Comparison of ENCODE assay signal across 9 mouse cellular contexts in the genomic region with DNA sequence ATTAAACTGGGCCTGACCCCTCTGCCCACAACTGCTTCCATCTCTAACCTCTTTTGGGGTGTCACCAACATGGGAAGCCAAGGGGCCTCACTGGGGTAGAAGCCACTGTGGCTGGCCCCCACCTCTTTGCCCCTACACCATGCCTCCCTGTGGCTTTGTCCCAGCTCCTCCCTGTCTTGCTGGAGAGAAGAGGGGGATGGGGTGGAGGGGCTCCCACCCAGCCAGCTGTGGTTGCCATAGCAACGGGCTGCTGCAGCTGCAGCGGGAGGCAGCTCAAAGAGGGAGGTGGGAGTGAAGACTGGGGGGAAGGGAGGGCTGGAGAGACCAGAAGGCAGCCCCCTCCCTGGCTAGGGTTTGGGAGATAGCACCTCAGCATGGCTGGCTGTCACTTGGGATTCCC. TPM values are rescaled to one million over a fixed set of nuclear protein-coding genes. Genes with fewer than 3 reads are reported as not detected.
DNase-seq lines count a peak whose midpoint lies in the region; ATAC-seq and TF ChIP-seq lines count a peak whose summit lies in the region.
"Had no signal": no experiment of that assay in that cellular context is flagged by ENCODE, and none has a peak within 500 bp of the region (broad histone marks: within the 10 kb centered on the region; RNA-seq: fewer than 3 reads in every experiment).

No protein-coding gene starts in this region.

- WGBS in heart, embryonic 12.5 days: 0% methylated on average over 2 of the region's 2 CpGs
- 2% methylated on average over 2 of the region's 2 CpGs for WGBS in heart, adult 2 months
- 3% methylated on average over 2 of the region's 2 CpGs for WGBS in forebrain, embryonic 11.5 days
- 0% methylated on average over 2 of the region's 2 CpGs for WGBS in limb, embryonic 12.5 days

- H3K36me3 ChIP-seq in heart, embryonic 12.5 days: no peaks in the 10 kb centered on the region
- H3K36me3 ChIP-seq in heart, adult 2 months (ENCODE audit: control insufficient read depth, insufficient read depth, low read length): no peaks in the 10 kb centered on the region
- peaks cover 66% of the 10 kb centered on the region for H3K36me3 ChIP-seq in G1E (replicated peaks)
- H3K36me3 ChIP-seq in forebrain, embryonic 11.5 days (ENCODE audit: control insufficient read depth, insufficient read depth, low read length): no peaks in the 10 kb centered on the region; the same call in 1 of the 2 replicates
- H3K36me3 ChIP-seq in limb, embryonic 12.5 days: peaks cover 12% of the 10 kb centered on the region; the same call in 1 of the 2 replicates

- intact Hi-C loops in heart, adult 2 months (cut with DNase I): no loop called here

- no peak for TF ChIP-seq CTCF in heart, adult 2 months (IDR thresholded peaks at IDR 0.05)
- TF ChIP-seq CTCF in G1E (IDR thresholded peaks at IDR 0.05; ENCODE audit: low read depth, low read length): no peak

- H3K4me3 ChIP-seq in heart, embryonic 12.5 days: no peak overlapping the region
- no peak overlapping the region for H3K4me3 ChIP-seq in heart, adult 2 months
- H3K4me3 ChIP-seq in G1E (ENCODE audit: low read depth, low read length): peak overlapping the region; percentile 69; the same call in 1 of the 2 replicates
- no peak overlapping the region; the same call in 1 of the 2 replicates for H3K4me3 ChIP-seq in forebrain, embryonic 11.5 days (ENCODE audit: low read depth, low read length)
- H3K4me3 ChIP-seq in limb, embryonic 12.5 days (replicated peaks): peak overlapping the region; percentile 21

- no peak for DNase-seq in heart, adult 2 months
- DNase-seq in G1E (ENCODE audit: low spot score): peak; percentile 86
- peak; percentile 91 for DNase-seq in forebrain, embryonic 11.5 days (ENCODE audit: low spot score)
- peak; percentile 88 for DNase-seq in retina, postnatal 1 day
- DNase-seq in adrenal gland, adult 18-20 months (ENCODE audit: low spot score in 2 of 2): no peak
- no peak for DNase-seq in natural killer cell, adult 2 months (ENCODE audit: low spot score in 2 of 2)

- no peaks in the 10 kb centered on the region for H3K79me2 ChIP-seq in heart, adult 2 months (replicated peaks; ENCODE audit: control insufficient read depth, insufficient read depth, low read length)

- peak overlapping the region; percentile 10 for H3K4me2 ChIP-seq in heart, embryonic 12.5 days
- peak overlapping the region; percentile 53 for H3K4me2 ChIP-seq in forebrain, embryonic 11.5 days (ENCODE audit: low read depth, low read length, severe bottlenecking)
- H3K4me2 ChIP-seq in limb, embryonic 12.5 days: peak overlapping the region; percentile 58

- H3K9me3 ChIP-seq in heart, embryonic 12.5 days (replicated peaks): no peaks in the 10 kb centered on the region
- H3K9me3 ChIP-seq in G1E (replicated peaks): no peaks in the 10 kb centered on the region
- H3K9me3 ChIP-seq in forebrain, embryonic 11.5 days (ENCODE audit: control insufficient read depth, low read length): no peaks in the 10 kb centered on the region
- no peaks in the 10 kb centered on the region for H3K9me3 ChIP-seq in limb, embryonic 12.5 days

- no peak overlapping the region for H3K9ac ChIP-seq in heart, embryonic 12.5 days
- H3K9ac ChIP-seq in heart, adult 2 months (ENCODE audit: low read depth, low read length): no peak overlapping the region
- peak overlapping the region; percentile 5; the same call in 1 of the 2 replicates for H3K9ac ChIP-seq in forebrain, embryonic 11.5 days (ENCODE audit: low read length)
- no peak overlapping the region for H3K9ac ChIP-seq in limb, embryonic 12.5 days (replicated peaks)

- peaks cover 60% of the 10 kb centered on the region for H3K27me3 ChIP-seq in heart, embryonic 12.5 days (replicated peaks)
- no peaks in the 10 kb centered on the region; the same call in 1 of the 2 replicates for H3K27me3 ChIP-seq in heart, adult 2 months (ENCODE audit: control insufficient read depth, insufficient read depth, low read length)
- H3K27me3 ChIP-seq in G1E (ENCODE audit: insufficient read depth, low read length): no peaks in the 10 kb centered on the region
- no peaks in the 10 kb centered on the region for H3K27me3 ChIP-seq in forebrain, embryonic 11.5 days (ENCODE audit: control insufficient read depth, insufficient read depth, low read length)
- H3K27me3 ChIP-seq in limb, embryonic 12.5 days: no peaks in the 10 kb centered on the region
- H3K27me3 ChIP-seq: Patski had no signal

- peak; percentile 63 for ATAC-seq in heart, embryonic 12.5 days (ENCODE audit: insufficient number of reproducible peaks, low FRiP score)
- ATAC-seq in G1E (ENCODE audit: extremely low read depth, insufficient number of reproducible peaks, low FRiP score, poor library complexity, severe bottlenecking): peak; percentile 46; the same call in 1 of the 2 replicates
- peak; percentile 81 for ATAC-seq in forebrain, embryonic 11.5 days (replicated peaks; ENCODE audit: low FRiP score)
- ATAC-seq in limb, embryonic 12.5 days (ENCODE audit: insufficient number of reproducible peaks, insufficient read depth, low FRiP score, low TSS enrichment, low read depth): peak; percentile 75
- ATAC-seq: Patski had no signal

- no peak for TF ChIP-seq EP300 in heart, adult 2 months (IDR thresholded peaks at IDR 0.05; ENCODE audit: insufficient read depth, low read depth, low read length)

- TF ChIP-seq POLR2A in heart, adult 2 months (IDR thresholded peaks at IDR 0.05; ENCODE audit: insufficient read depth, low read depth, low read length): no peak

- no peak overlapping the region for H3K27ac ChIP-seq in heart, embryonic 12.5 days (ENCODE audit: poor library complexity, severe bottlenecking)
- H3K27ac ChIP-seq in heart, adult 2 months: no peak overlapping the region
- H3K27ac ChIP-seq in forebrain, embryonic 11.5 days (ENCODE audit: low read depth, low read length): peak overlapping the region; percentile 91
- H3K27ac ChIP-seq in limb, embryonic 12.5 days: peak overlapping the region; percentile 97

- peaks cover 38% of the 10 kb centered on the region for H3K4me1 ChIP-seq in heart, embryonic 12.5 days (replicated peaks)
- no peaks in the 10 kb centered on the region for H3K4me1 ChIP-seq in heart, adult 2 months (ENCODE audit: control insufficient read depth, insufficient read depth, low read length)
- H3K4me1 ChIP-seq in G1E (ENCODE audit: insufficient read depth, low read depth, low read length): peaks cover 89% of the 10 kb centered on the region
- peaks cover 42% of the 10 kb centered on the region for H3K4me1 ChIP-seq in forebrain, embryonic 11.5 days (replicated peaks; ENCODE audit: control insufficient read depth, insufficient read depth, low read length)
- peaks cover 93% of the 10 kb centered on the region for H3K4me1 ChIP-seq in limb, embryonic 12.5 days (replicated peaks)

RNA-seq across cellular contexts. Expression of a gene that starts 13.8 kb away (rescaled TPM):
- 2.2 TPM in 2 replicates for polyA plus RNA-seq in heart, embryonic 12.5 days (2016; fragmentation: Nextera tagmentation; extraction: Ambion mirVana)
- total RNA-seq in heart, adult 2 months (2021): under 1 TPM in 1 of 2 experiments, not detected in 1; 0.27 TPM
- polyA plus RNA-seq in heart, adult 2 months (2012; rRNA removed): 0.21 and 0.38 TPM in 2 replicates
- total RNA-seq in G1E (2014; fragmentation: Nextera tagmentation) (21.8 and 23.8 TPM in 2 replicates), G1E (2017) (6.8 and 9.4 TPM in 2 replicates)
- polyA plus RNA-seq in G1E (2012): 47.4 and 50.3 TPM in 2 replicates
- 76.0 and 88.3 TPM in 2 replicates for polyA plus RNA-seq in forebrain, embryonic 11.5 days (2014; fragmentation: Nextera tagmentation; extraction: Ambion mirVana)
- 22.4 and 23.7 TPM in 2 replicates for polyA plus RNA-seq in limb, embryonic 12.5 days (2016; fragmentation: Nextera tagmentation; extraction: Ambion mirVana)
- total RNA-seq in adrenal gland, adult 18-20 months (2021): 1 to 10 TPM; 1.8 to 4.5 TPM

RNA-seq across cellular contexts. Expression of a gene that starts 28.4 kb away (rescaled TPM):
- 13.2 and 13.9 TPM in 2 replicates for polyA plus RNA-seq in heart, embryonic 12.5 days (2016; fragmentation: Nextera tagmentation; extraction: Ambion mirVana)
- 10 to 100 TPM in 1 of 2 experiments, 1 to 10 TPM in 1; 8.7 to 10.3 TPM for total RNA-seq in heart, adult 2 months (2021)
- 16.3 and 18.4 TPM in 2 replicates for polyA plus RNA-seq in heart, adult 2 months (2012; rRNA removed)
- not detected in 2 replicates for total RNA-seq in G1E (2014; fragmentation: Nextera tagmentation)
- total RNA-seq in G1E (2017): not detected in 2 replicates
- polyA plus RNA-seq in G1E (2012): 0.23 and 0.28 TPM in 2 replicates
- polyA plus RNA-seq in forebrain, embryonic 11.5 days (2014; fragmentation: Nextera tagmentation; extraction: Ambion mirVana): 12.5 and 13.3 TPM in 2 replicates
- 7.6 and 8.0 TPM in 2 replicates for polyA plus RNA-seq in limb, embryonic 12.5 days (2016; fragmentation: Nextera tagmentation; extraction: Ambion mirVana)
- total RNA-seq in adrenal gland, adult 18-20 months (2021): 1 to 10 TPM; 4.8 TPM

RNA-seq across cellular contexts. Expression of a gene that starts 35.8 kb away (rescaled TPM):
- polyA plus RNA-seq in heart, embryonic 12.5 days (2016; fragmentation: Nextera tagmentation; extraction: Ambion mirVana): 87.7 and 90.4 TPM in 2 replicates
- 10 to 100 TPM; 39.4 to 46.4 TPM for total RNA-seq in heart, adult 2 months (2021)
- 40.5 and 45.7 TPM in 2 replicates for polyA plus RNA-seq in heart, adult 2 months (2012; rRNA removed)
- 24.4 and 33.4 TPM in 2 replicates for total RNA-seq in G1E (2014; fragmentation: Nextera tagmentation)
- 19.3 and 21.4 TPM in 2 replicates for total RNA-seq in G1E (2017)
- 102 and 138 TPM in 2 replicates for polyA plus RNA-seq in G1E (2012)
- polyA plus RNA-seq in forebrain, embryonic 11.5 days (2014; fragmentation: Nextera tagmentation; extraction: Ambion mirVana): 36.1 and 43.5 TPM in 2 replicates
- polyA plus RNA-seq in limb, embryonic 12.5 days (2016; fragmentation: Nextera tagmentation; extraction: Ambion mirVana): 106 and 107 TPM in 2 replicates
- 10 to 100 TPM; 48.4 to 83.8 TPM for total RNA-seq in adrenal gland, adult 18-20 months (2021)

Comparison
In these comparisons a context has a peak if more than half of its experiments do, and no peak if none do; other contexts are left out.
1. H3K27ac ChIP-seq: peak in forebrain, embryonic 11.5 days (single experiment) and limb, embryonic 12.5 days (single experiment); none in heart, embryonic 12.5 days (single experiment) and heart, adult 2 months (single experiment).
2. H3K4me3 ChIP-seq: peak in G1E (single experiment) and limb, embryonic 12.5 days (single experiment); none in heart, embryonic 12.5 days (single experiment), heart, adult 2 months (single experiment) and forebrain, embryonic 11.5 days (single experiment).
3. DNase-seq: peak in G1E (single experiment), forebrain, embryonic 11.5 days (single experiment) and retina, postnatal 1 day (single experiment); none in heart, adult 2 months (0 of 2), adrenal gland, adult 18-20 months (0 of 2) and natural killer cell, adult 2 months (0 of 2).
4. Peak in every context shown above with its lines, with median percentiles within 50 percentile points of each other: ATAC-seq and H3K4me2 ChIP-seq.